Mouse (Mus musculus): ENCODE data around the gene Vps37c. TPM values are rescaled to one million over a fixed set of nuclear protein-coding genes. Genes with fewer than 3 reads are reported as not detected.

Vps37c gene
- polyA plus RNA-seq, 1 experiment from 2014 or later = 40.5 TPM

DNA sequence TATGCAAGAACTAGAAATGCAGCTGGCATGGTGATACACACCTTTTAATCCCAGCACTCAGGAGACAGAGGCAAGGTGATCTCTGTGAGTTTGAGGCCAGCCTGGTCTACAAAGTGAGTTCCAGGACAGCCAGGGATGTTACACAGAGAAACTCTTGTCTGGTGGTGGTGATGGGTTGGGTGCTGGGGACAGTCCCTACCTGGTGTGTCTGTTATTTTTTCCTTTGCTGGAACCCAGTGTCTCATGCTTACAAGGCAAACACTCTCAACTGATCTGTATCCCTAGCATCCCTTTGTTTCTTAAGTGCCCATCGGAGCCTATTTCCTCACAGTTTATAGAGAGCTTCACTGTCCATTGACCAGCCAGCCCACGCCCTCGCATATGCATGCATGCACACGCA lies 51.4 kb downstream of the Vps37c start:
- H3K36me3 ChIP-seq (ENCODE audit: control insufficient read depth, insufficient read depth) = no peaks in the 10 kb centered on the region
- H3K9me3 ChIP-seq (ENCODE audit: control insufficient read depth, low read length) = no peaks in the 10 kb centered on the region
- H3K27ac ChIP-seq (ENCODE audit: low read length) = no peak overlapping the region
- H3K4me2 ChIP-seq (ENCODE audit: low read length) = no peak overlapping the region
- H3K4me1 ChIP-seq (replicated peaks; ENCODE audit: control insufficient read depth, insufficient read depth, low read length) = no peaks in the 10 kb centered on the region
- no peaks in the 10 kb centered on the region for H3K27me3 ChIP-seq (replicated peaks; ENCODE audit: control insufficient read depth, insufficient read depth, low read length)
- no peak overlapping the region for H3K9ac ChIP-seq (replicated peaks; ENCODE audit: low read depth, low read length)
- 97% methylated on average over 4 of the region's 4 CpGs for WGBS
- no peak for ATAC-seq
- H3K4me3 ChIP-seq (replicated peaks; ENCODE audit: low read length) = no peak overlapping the region

DNA sequence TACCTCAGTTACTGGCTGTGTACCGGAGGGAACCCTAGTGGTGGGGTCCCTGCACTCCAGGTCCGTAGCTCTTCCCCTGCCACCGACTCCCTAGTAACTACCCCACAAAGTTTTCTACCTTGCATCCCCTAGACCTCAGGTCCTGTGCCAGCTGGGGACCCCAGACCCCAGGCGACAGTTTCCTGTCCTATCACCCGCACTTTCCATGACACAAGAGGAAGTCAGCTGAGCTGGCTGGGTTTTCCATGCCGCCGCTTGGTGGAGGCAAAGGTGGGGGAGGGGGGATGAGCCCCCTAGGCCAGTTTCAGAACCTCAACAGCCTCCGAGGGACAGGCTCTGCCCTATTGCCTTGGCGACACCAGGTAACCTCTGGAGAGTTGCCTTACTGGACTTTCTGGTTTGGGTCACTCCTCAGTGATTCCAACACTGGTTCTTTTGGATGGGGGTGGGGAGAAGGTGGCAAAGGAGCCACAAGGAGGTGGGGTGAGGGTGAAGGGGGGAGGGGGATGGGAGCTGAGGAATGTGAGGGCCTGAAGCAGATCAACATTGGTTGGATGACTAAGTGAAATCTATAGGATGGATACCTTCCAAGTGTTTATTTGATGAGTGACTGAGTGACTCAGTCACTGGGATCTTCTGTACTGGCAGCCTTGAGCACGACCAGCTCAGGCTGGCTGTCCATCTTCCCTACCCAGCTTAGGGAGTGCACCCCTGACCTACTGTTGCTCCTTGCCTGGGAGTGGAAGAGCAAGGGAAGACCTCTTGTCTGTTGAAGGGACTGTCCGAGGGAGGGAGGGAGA lies 52.3 kb downstream of the Vps37c start:
- no peak overlapping the region for H3K4me3 ChIP-seq (replicated peaks; ENCODE audit: low read length)
- H3K36me3 ChIP-seq (ENCODE audit: control insufficient read depth, insufficient read depth) = no peaks in the 10 kb centered on the region
- 53% methylated on average over 11 of the region's 11 CpGs for WGBS
- no peak overlapping the region for H3K9ac ChIP-seq (replicated peaks; ENCODE audit: low read depth, low read length)
- no peaks in the 10 kb centered on the region for H3K27me3 ChIP-seq (replicated peaks; ENCODE audit: control insufficient read depth, insufficient read depth, low read length)
- H3K4me2 ChIP-seq (ENCODE audit: low read length) = no peak overlapping the region
- no peak for ATAC-seq
- H3K4me1 ChIP-seq (replicated peaks; ENCODE audit: control insufficient read depth, insufficient read depth, low read length) = no peaks in the 10 kb centered on the region
- no peak overlapping the region for H3K27ac ChIP-seq (ENCODE audit: low read length)
- no peaks in the 10 kb centered on the region for H3K9me3 ChIP-seq (ENCODE audit: control insufficient read depth, low read length)

GRCm38 (mm10) chr19:10742145-10742544 lies 53.6 kb downstream of the Vps37c start:
- no peak for ATAC-seq
- H3K9ac ChIP-seq (replicated peaks; ENCODE audit: low read depth, low read length) = no peak overlapping the region

DNA sequence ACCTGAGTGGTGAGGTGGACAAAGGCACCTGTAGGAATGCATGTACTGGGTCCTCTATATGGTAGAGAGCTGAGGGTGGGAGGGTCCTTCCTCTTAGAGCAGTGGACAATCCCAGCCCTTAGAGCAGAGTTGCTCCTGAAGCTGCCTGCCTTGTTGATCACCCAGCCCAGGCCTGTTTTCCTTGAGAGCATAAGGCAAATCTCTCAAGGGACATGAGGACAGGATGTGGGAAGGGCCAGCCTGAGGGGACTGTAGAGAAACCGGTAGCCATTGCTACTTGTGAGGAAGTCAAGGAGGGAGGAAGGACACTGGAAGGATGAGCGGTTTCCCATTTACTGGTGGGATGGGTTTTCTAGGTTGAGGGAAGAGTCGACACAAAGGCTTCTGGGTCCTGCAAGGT lies 54.0 kb downstream of the Vps37c start:
- ATAC-seq = no peak
- H3K27me3 ChIP-seq (replicated peaks; ENCODE audit: control insufficient read depth, insufficient read depth, low read length) = no peaks in the 10 kb centered on the region

More at GRCm38 (mm10) chr19:10742145-10742544, 53.6 kb downstream of the Vps37c start:
- Histone ChIP-seq H3K4me3 (replicated peaks; ENCODE audit: low read length) (no peak overlapping the region), H3K36me3 (ENCODE audit: control insufficient read depth, insufficient read depth) (no peaks in the 10 kb centered on the region), H3K27ac (ENCODE audit: low read length) (no peak overlapping the region), H3K27me3 (replicated peaks; ENCODE audit: control insufficient read depth, insufficient read depth, low read length) (no peaks in the 10 kb centered on the region), H3K9me3 (ENCODE audit: control insufficient read depth, low read length) (no peaks in the 10 kb centered on the region), H3K4me1 (replicated peaks; ENCODE audit: control insufficient read depth, insufficient read depth, low read length) (no peaks in the 10 kb centered on the region), H3K4me2 (ENCODE audit: low read length) (no peak overlapping the region)
- 85% methylated on average over 6 of the region's 6 CpGs for WGBS

DNA sequence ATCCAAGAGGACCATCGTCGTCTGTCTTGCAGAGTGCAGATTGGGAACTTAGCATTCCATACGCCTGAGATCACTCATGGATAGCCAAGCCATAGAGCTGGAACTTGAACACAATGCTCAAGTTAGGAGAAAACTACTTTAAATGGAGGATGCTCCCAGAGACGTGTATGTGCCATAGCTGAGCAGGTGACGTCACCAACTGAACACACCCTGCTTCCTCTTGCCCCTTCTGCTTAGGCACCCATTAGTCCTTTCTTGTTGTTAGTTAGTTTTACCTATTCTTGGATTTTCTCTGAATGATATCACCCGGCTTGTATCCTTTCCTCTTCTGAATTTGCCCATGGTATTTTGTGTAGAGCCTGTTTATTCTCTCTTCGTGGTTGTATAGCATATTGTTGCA lies 58.6 kb downstream of the Vps37c start:
- Histone ChIP-seq H3K9me3 (ENCODE audit: control insufficient read depth, low read length) (no peaks in the 10 kb centered on the region), H3K27me3 (replicated peaks; ENCODE audit: control insufficient read depth, insufficient read depth, low read length) (no peaks in the 10 kb centered on the region), H3K27ac (ENCODE audit: low read length) (no peak overlapping the region), H3K9ac (replicated peaks; ENCODE audit: low read depth, low read length) (no peak overlapping the region), H3K4me3 (replicated peaks; ENCODE audit: low read length) (no peak overlapping the region), H3K4me2 (ENCODE audit: low read length) (no peak overlapping the region), H3K36me3 (ENCODE audit: control insufficient read depth, insufficient read depth) (no peaks in the 10 kb centered on the region), H3K4me1 (replicated peaks; ENCODE audit: control insufficient read depth, insufficient read depth, low read length) (no peaks in the 10 kb centered on the region)
- 81% methylated on average over 7 of the region's 7 CpGs for WGBS
- ATAC-seq = no peak

More for the DNA sequence above, 54.0 kb downstream of the Vps37c start:
- H3K4me3 ChIP-seq (replicated peaks; ENCODE audit: low read length) = no peak overlapping the region
- no peaks in the 10 kb centered on the region for H3K36me3 ChIP-seq (ENCODE audit: control insufficient read depth, insufficient read depth)
- H3K9me3 ChIP-seq (ENCODE audit: control insufficient read depth, low read length) = no peaks in the 10 kb centered on the region
- H3K27ac ChIP-seq (ENCODE audit: low read length) = no peak overlapping the region
- 93% methylated on average over 3 of the region's 3 CpGs for WGBS
- H3K9ac ChIP-seq (replicated peaks; ENCODE audit: low read depth, low read length) = no peak overlapping the region
- no peaks in the 10 kb centered on the region for H3K4me1 ChIP-seq (replicated peaks; ENCODE audit: control insufficient read depth, insufficient read depth, low read length)
- no peak overlapping the region for H3K4me2 ChIP-seq (ENCODE audit: low read length)

GRCm38 (mm10) chr19:10747718-10748117 lies 59.2 kb downstream of the Vps37c start:
- no peak overlapping the region for H3K4me3 ChIP-seq (replicated peaks; ENCODE audit: low read length)
- ATAC-seq = no peak
- no peaks in the 10 kb centered on the region for H3K36me3 ChIP-seq (ENCODE audit: control insufficient read depth, insufficient read depth)
- no peaks in the 10 kb centered on the region for H3K27me3 ChIP-seq (replicated peaks; ENCODE audit: control insufficient read depth, insufficient read depth, low read length)
- no peak overlapping the region for H3K4me2 ChIP-seq (ENCODE audit: low read length)
- H3K4me1 ChIP-seq (replicated peaks; ENCODE audit: control insufficient read depth, insufficient read depth, low read length) = no peaks in the 10 kb centered on the region
- H3K9ac ChIP-seq (replicated peaks; ENCODE audit: low read depth, low read length) = no peak overlapping the region
- WGBS = 91% methylated on average over 6 of the region's 6 CpGs
- no peaks in the 10 kb centered on the region for H3K9me3 ChIP-seq (ENCODE audit: control insufficient read depth, low read length)
- H3K27ac ChIP-seq (ENCODE audit: low read length) = no peak overlapping the region

DNA sequence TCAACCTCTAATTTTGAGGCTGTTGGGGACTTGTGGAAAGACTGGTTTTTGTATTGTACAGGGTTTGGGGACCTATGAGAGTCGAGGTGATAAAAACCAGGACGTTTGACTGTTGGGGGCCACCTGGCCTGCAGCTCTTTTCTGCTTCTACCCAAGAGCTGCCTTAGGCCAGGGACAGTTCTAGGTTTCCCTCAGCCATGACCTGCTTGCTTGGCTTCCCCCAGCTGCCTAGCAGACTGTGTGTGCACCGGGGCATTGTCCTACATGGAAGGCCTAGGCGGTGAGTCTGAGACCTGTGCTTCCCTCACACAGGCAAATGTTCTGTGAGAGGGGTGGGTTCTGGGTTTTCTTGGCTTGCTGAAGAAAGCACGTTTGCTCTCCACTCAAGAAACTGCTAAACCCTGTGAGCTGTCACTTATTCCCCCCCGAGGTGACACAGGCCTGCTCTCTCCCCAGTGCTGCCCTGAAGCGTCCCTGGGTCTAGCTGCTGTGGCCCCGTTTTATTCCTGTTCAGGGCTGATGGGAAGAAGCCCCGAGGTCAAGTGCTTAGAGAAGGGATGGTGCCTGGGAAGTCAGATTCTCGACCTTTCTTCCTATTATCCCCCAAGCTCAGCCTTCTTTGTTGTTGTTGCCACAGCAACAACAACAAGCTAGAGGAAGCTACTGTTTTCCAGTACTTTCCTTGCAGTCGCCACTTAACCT lies 60.0 kb downstream of the Vps37c start:
- Histone ChIP-seq H3K4me3 (replicated peaks; ENCODE audit: low read length) (no peak overlapping the region), H3K9me3 (ENCODE audit: control insufficient read depth, low read length) (no peaks in the 10 kb centered on the region), H3K9ac (replicated peaks; ENCODE audit: low read depth, low read length) (no peak overlapping the region), H3K27ac (ENCODE audit: low read length) (no peak overlapping the region), H3K27me3 (replicated peaks; ENCODE audit: control insufficient read depth, insufficient read depth, low read length) (no peaks in the 10 kb centered on the region), H3K4me1 (replicated peaks; ENCODE audit: control insufficient read depth, insufficient read depth, low read length) (no peaks in the 10 kb centered on the region), H3K36me3 (ENCODE audit: control insufficient read depth, insufficient read depth) (no peaks in the 10 kb centered on the region), H3K4me2 (ENCODE audit: low read length) (no peak overlapping the region)
- WGBS = 58% methylated on average over 11 of the region's 11 CpGs
- ATAC-seq = no peak

DNA sequence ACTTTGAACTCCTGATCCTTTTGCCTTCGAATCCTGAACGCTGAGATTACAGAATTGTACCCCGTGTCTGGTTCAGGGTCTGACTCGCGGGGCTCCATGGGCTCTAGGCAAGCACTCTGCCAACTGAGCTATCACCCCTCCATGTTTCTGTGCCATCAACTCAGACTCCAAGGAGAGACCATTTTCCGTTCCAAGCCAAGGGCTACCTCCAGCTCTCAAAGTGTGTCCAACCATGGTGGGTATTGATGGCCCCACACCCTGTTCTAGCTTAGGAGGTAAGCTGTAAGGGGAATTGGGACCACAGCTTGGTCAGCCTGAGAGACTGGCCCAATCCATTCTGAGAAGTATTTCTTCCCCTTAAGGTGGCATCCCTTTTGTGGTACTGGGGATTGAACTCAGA lies 60.8 kb downstream of the Vps37c start:
- WGBS = 85% methylated on average over 6 of the region's 6 CpGs
- Histone ChIP-seq H3K4me3 (replicated peaks; ENCODE audit: low read length) (no peak overlapping the region), H3K4me1 (replicated peaks; ENCODE audit: control insufficient read depth, insufficient read depth, low read length) (no peaks in the 10 kb centered on the region), H3K36me3 (ENCODE audit: control insufficient read depth, insufficient read depth) (no peaks in the 10 kb centered on the region), H3K27me3 (replicated peaks; ENCODE audit: control insufficient read depth, insufficient read depth, low read length) (no peaks in the 10 kb centered on the region), H3K9me3 (ENCODE audit: control insufficient read depth, low read length) (no peaks in the 10 kb centered on the region), H3K9ac (replicated peaks; ENCODE audit: low read depth, low read length) (no peak overlapping the region), H3K4me2 (ENCODE audit: low read length) (no peak overlapping the region), H3K27ac (ENCODE audit: low read length) (no peak overlapping the region)
- ATAC-seq = no peak

DNA sequence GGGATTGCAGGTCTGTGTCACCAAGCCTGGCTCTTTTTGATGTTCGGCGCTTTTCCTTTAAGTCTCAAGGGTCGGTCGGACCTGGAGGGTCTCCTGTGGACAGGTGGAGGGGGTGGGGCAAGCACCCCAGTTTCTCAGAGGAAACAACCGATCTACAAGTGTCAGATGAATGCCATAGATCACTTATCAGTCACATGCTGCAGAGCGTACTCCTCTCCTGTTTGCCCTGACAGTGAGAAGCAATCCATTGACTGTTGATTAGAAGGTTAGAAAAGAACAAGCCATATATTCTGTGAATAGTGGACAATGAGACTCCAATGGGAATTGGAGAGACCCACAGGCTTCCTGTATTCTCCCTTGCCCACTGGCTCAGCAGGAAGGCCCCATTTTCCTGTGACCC lies 61.6 kb downstream of the Vps37c start:
- ATAC-seq = no peak
- no peaks in the 10 kb centered on the region for H3K36me3 ChIP-seq (ENCODE audit: control insufficient read depth, insufficient read depth)
- H3K4me2 ChIP-seq (ENCODE audit: low read length) = no peak overlapping the region
- 83% methylated on average over 6 of the region's 6 CpGs for WGBS
- H3K4me3 ChIP-seq (replicated peaks; ENCODE audit: low read length) = no peak overlapping the region
- no peaks in the 10 kb centered on the region for H3K27me3 ChIP-seq (replicated peaks; ENCODE audit: control insufficient read depth, insufficient read depth, low read length)
- H3K4me1 ChIP-seq (replicated peaks; ENCODE audit: control insufficient read depth, insufficient read depth, low read length) = no peaks in the 10 kb centered on the region
- H3K9me3 ChIP-seq (ENCODE audit: control insufficient read depth, low read length) = no peaks in the 10 kb centered on the region
- no peak overlapping the region for H3K9ac ChIP-seq (replicated peaks; ENCODE audit: low read depth, low read length)
- H3K27ac ChIP-seq (ENCODE audit: low read length) = no peak overlapping the region

Data from forebrain, embryonic 16.5 days (tissue).